Mouse (Mus musculus) gastrocnemius, postnatal 14 days (tissue): Measurements from ENCODE around the gene Nif3l1. TPM values are rescaled to one million over a fixed set of nuclear protein-coding genes. Genes with fewer than 3 reads are reported as not detected.
A peak's percentile ranks its signal among the peaks of the same experiment; 100 is the strongest.

Experiments
- DNase-seq: peaks from one replicate; pipeline ENCODE4 v3.0.0; 2021; ENCODE audit warnings: mixed read lengths
- intact Hi-C: fragments of 180-260 bp; cut with DNase I; formaldehyde crosslinking; loops from one replicate; pipeline ENCODE4 v1.15.1; 2025; ENCODE audit warnings: low total_unique reads
- long read RNA-seq, 2 experiments: library from polyadenylated mRNA; stranded (forward); transcript quantifications; one replicate each; pipeline ENCODE4 v2.0.0; 2021
- total RNA-seq, 2 experiments: library from RNA; stranded (reverse); gene quantifications; 2 replicates each; pipeline ENCODE4 v1.2.3; 2021

Gene Nif3l1
- total RNA-seq = 1 to 10 TPM; 9.3 to 9.5 TPM
- long read RNA-seq, experiment 1, transcript Nif3l1-201 (7 exons, 3,769 nt) = major isoform, 15 of 19 reads
- long read RNA-seq, experiment 1, partial matches to known transcripts = 1 of 19 reads
- long read RNA-seq, experiment 1, other reads (novel, unspliced or antisense) = 1 of 19 reads
- long read RNA-seq, experiment 2, transcript Nif3l1-201 (7 exons, 3,769 nt) = major isoform, 8 of 12 reads
- long read RNA-seq, experiment 2, partial matches to known transcripts = 1 of 12 reads
- long read RNA-seq, experiment 2, other reads (novel, unspliced or antisense) = 2 of 12 reads

GRCm38 (mm10) chr1:58445143-58445722, at the start of gene Nif3l1, which contains the start of gene Ppil3:
Gene Nif3l1, plus strand, starts transcription at chr1:58445151.
Gene Ppil3, minus strand, starts transcription at chr1:58445486.
- intact Hi-C loops = no loop called here
- DNase-seq = peak; percentile 81

DNA sequence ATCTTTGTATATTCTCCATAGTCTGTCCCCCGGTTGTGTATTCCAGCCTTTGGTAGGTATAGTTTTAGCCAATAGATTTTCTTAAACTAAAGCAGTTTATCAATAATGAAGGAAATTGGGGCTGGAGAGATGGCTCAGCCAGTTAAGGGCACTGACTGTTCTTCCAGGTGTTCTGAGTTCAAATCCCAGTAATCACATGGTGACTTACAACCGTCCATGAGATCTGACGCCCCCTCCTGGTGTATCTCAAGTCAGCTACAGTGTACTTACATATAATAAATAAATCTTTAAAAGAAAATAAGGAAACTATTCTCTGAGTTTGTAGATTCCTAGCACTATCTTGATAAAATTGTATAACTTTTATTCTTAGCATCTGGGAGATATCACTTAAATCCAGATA, 49.6 kb upstream of the Nif3l1 start:
- DNase-seq = no peak
- intact Hi-C loops = no loop called here

DNA sequence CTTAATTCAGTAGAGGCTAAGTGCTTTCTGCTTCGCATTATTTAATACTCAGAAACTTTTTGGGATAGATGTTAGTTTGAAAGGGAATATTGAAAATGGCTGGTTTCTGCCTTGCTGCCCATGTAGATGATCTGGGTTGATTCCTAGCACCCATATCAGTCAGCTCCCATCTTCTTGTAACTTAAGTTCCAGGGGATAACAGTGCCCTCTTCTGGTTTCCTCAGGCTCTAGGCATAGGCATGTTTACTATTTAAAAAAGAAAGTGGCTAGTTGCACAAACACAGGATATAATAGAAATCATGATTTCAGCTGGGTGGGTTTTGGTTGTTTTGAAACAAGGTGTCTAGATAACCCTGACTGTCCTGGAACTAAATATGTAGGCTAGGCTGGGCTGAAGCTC, 48.8 kb upstream of the Nif3l1 start:
- intact Hi-C loops = no loop called here
- no peak for DNase-seq

DNA sequence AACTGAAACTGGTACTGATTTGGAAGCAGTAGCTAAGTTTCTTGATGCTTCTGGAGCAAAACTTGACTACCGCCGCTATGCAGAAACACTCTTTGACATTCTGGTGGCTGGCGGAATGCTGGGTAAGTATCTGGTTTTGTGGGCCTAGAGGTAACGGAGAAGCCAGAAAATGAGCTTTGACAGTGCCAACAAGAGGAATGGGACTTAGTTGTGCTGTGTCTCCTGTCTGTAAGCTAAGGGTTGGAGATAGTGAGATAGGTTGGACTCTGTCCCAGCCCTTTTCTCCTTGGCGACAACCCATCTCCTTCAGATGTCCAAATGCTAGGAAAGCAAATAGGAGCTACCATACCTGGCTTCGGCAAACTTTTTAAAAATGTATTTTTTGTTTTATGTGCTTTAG, 47.2 kb upstream of the Nif3l1 start:
- no peak for DNase-seq
- intact Hi-C loops = no loop called here

DNA sequence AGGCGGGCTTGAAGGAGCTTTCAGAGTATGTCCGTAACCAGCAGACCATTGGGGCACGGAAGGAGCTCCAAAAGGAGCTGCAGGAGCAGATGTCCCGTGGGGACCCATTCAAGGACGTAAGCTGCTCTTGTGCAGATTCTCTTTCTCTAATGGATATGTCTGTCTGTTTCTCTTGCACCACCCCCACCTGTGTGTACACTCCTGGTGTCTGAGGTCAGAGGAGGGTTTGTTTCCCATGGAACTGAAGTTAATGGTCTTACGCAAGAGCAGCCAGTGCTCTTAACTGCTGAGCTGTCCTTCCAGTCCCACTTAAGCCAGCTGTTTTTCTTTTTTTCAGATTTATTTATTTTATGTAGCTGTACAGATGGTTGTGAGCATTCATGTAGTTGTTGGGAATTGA, 43.6 kb upstream of the Nif3l1 start:
- intact Hi-C loops = no loop called here

GRCm38 (mm10) chr1:58403745-58404144, 41.2 kb upstream of the Nif3l1 start:
- DNase-seq = no peak
- intact Hi-C loops = no loop called here

More for the DNA sequence above, 43.6 kb upstream of the Nif3l1 start:
- DNase-seq = no peak

- intact Hi-C loops = no loop called here
- no peak for DNase-seq
These were observed 37.6 kb upstream of the Nif3l1 start for GRCm38 (mm10) chr1:58407321-58407720.

DNA sequence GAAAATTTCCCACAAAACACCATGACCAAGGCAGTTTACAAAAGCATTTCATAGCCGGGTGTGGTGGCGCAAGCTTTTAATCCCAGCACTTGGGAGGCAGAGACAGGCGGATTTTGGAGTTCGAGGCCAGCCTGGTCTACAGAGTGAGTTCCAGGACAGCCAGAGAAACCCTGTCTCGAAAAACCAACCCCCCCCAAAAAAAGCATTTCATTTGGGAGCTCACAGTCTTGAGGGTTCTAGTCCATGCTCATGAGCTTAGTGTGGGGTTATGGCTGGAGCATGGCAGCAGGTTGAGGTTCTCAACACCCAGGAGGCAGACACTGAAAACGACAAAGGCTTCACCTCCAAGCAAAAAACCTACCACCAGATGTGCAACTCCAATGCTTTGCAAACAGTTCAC, 36.8 kb upstream of the Nif3l1 start:
- no peak for DNase-seq
- intact Hi-C loops = no loop called here

DNA sequence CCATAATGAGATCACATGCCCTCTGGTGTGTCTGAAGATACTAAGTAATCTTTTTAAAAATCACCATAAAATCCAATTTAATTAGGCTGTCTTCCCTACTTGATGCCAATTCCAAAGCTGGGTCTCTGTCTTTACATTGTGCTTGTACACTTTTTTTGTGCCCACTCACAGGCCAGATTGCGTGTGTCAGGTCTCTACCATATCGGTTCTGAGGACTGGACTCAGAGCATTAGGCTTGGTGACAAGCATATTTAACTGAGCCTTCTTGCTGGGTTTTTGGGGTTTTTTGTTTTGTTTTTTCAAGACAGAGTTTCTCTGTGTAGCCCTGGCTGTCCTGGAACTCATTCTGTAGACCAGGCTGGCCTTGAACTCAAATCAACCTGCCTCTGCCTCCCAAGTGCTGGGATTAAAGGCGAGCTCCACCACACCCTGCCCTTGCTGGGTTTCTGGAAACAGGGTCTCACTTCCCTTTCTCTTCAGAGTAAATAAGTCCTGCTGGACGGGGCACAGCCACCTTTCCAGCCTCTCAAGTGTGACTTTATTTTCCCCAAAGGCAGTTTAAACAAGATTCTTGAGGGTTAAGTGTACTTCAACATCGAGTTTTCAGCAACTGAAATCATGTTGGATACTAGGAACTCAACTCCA, 35.3 kb upstream of the Nif3l1 start:
- DNase-seq = no peak
- intact Hi-C loops = no loop called here

- intact Hi-C loops = no loop called here
- DNase-seq = no peak
These were observed 34.8 kb upstream of the Nif3l1 start for GRCm38 (mm10) chr1:58410198-58410588.

GRCm38 (mm10) chr1:58410776-58411175, 34.2 kb upstream of the Nif3l1 start:
- no peak for DNase-seq
- intact Hi-C loops = no loop called here

GRCm38 (mm10) chr1:58415442-58415841, 29.5 kb upstream of the Nif3l1 start:
- intact Hi-C loops = no loop called here

GRCm38 (mm10) chr1:58416048-58416447, 28.9 kb upstream of the Nif3l1 start:
- DNase-seq = no peak
- intact Hi-C loops = no loop called here

More at GRCm38 (mm10) chr1:58415442-58415841, 29.5 kb upstream of the Nif3l1 start:
- DNase-seq = no peak

DNA sequence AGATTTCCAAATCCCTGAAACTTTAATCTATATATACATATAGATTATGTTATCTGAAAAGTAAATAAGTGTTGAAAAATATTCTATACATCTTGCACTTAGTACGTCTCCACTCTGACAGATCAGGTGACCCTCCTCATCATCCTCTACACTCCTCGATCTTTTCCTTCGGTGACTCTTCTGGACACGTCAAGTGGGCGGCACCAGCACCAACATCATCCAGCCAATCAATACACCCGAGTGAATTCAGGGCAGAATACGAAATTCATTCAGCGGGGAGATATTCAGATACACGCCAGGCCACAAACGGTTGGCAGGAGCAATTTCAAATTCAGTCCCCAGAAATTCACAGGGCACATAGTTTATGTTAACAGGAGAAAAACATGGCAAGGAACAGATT, 24.9 kb upstream of the Nif3l1 start:
- intact Hi-C loops = no loop called here
- no peak for DNase-seq

DNA sequence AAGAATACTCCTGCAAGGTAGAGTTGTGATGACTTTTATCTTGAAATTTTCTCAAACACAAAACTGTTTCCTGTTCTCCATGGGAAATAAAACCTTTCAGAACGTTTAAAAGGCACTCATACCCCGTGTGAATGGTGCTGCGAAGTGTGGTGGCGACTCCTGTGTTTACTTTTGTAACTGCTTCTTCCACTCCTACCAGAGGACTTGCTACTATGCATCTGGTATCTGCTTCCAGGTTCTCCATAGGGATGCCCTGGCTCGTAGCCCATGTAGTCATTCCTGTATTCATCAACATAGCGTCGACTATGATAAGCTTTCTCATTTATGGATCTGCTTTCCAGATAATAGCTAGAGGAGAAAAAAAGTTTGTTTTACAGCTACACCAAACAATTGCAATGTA, 24.0 kb upstream of the Nif3l1 start:
- DNase-seq = no peak
- intact Hi-C loops = no loop called here

DNA sequence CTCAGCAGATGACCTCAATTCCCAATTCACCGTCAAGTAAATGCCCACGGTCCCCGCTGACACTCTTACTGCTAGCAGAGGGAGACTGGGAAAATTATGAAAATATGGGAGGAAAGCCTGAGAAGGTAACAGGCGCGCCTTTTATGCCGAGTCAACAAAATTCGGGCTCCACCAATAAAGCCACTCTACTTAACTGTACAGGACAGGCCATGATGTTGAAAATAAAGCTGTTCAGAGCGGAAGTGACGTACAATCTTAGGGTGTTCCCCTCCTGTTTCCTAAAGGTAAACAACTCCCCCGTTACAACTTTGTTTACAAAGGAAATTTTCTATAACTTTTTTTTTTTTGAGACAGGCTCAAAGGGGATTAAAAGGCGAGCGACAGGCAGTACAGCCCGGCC, 22.1 kb upstream of the Nif3l1 start:
- no peak for DNase-seq
- intact Hi-C loops = no loop called here

DNA sequence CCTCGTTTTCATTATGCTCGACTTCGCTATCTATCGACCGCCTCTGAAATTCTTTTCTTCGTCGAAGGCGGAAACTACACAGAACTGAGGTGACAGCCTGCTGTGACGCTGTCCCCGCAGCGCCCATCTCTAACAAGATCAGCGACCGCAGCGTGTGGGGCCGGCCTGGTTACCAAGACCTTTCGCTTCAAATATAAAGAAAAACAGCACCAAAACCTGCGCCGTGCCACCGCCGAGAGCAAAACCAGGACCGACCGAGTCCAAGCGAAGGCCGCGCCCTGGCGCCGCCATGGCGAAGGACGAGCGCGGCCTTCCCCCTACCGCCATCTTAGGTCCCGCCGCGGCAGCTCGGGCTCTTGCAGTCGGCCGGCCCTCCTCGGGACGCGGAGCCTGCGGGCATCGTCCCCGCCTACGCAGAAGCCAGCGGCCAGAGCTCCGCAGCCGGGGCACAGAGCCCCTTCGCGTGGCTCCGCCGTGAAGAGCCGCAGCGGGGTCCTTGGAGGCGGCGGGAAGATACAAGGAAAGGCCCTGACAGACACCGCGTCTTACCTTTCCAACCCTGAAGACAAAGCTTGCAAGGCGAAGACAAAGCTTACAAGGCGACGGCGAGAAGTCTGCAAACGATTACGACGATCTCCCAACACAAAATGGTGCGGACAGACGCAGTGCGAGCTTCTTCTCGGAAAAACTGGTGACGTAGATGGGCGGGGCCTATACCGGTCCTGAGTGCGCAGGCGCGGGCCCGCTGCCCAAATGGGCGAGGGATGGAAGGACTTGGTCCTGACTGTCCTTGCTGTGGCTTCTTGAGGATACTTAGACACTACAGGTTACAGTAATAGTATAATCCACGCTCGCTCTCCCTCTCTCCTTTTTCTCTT, 21.3 kb upstream of the Nif3l1 start, which contains the start of gene Clk1:
TSS of gene Clk1 (minus strand) at position 696 of the 878 bp plus-strand sequence.
- intact Hi-C loops = no loop called here
- peak; percentile 97 for DNase-seq

DNA sequence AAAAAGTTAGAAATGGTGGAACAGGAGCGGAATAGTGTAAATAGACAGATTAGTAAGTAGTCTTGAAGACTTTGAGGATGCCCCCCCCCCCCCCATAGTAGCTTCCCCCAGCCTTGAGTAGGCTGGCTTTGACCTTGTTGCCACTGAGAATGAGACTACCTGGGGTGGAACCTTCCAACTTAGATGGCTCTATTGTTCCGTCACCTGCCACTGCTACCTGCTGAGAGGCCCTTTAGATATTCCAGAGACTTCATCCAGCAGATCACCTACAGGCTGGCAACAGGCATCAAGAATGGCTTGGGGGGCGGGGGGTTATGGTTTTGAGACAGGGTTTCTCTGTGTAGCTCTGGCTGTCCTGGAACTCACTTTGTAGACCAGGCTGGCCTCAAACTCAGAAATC, 20.4 kb upstream of the Nif3l1 start:
- intact Hi-C loops = no loop called here
- DNase-seq = no peak

DNA sequence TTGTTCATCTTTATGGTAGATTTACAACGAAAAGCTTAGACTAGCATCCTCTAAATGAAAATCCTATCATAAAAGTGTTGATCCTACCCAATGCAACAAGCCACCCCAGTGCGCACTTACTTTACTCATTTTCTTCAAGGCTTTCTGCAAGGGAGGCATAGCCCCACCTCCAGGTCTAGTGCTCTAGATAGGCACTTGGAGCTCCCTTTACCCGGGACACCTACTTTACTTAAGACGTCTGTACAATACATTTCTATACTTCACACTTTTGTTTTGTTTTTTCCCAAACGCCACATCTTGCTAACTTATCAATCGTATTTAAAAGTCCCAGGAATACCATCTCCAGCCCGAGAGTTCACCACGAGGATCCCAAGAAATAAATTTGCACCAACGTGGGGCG, 260 bp upstream of the Nif3l1 start:
- DNase-seq = no peak
- intact Hi-C loops = no loop called here

GRCm38 (mm10) chr1:58445861-58446260, 910 bp downstream of the Nif3l1 start:
- DNase-seq = no peak
- intact Hi-C loops = no loop called here
